Mouse (Mus musculus) gastrocnemius, adult 2 months (tissue): ENCODE measurements around the gene Ano10. TPM values are rescaled to one million over a fixed set of nuclear protein-coding genes. Genes with fewer than 3 reads are reported as not detected.
"Not testable (repeated sequence)": the region's sequence is repeated elsewhere in the genome, so short reads cannot be mapped to it uniquely, and the experiment has no call there.

Experiments
- DNase-seq: peaks from one replicate; pipeline ENCODE4 v3.0.0; 2022
- H3K27ac ChIP-seq: fragments of 200-600 bp; 2 replicates; pipeline ENCODE4 v1.8.1; 2022; ENCODE audit warnings: mild to moderate bottlenecking
- H3K4me3 ChIP-seq: fragments of 200-600 bp; 2 replicates; pipeline ENCODE4 v1.8.1; 2022; ENCODE audit warnings: mild to moderate bottlenecking, moderate library complexity
- CTCF ChIP-seq: fragments of 200-600 bp; IDR thresholded peaks from 2 replicates; pipeline ENCODE4 v1.8.1; 2022; ENCODE audit warnings: antibody characterized with exemption, mild to moderate bottlenecking, moderate library complexity
- intact Hi-C: fragments of 180-260 bp; cut with DNase I; formaldehyde crosslinking; loops from one replicate; pipeline ENCODE4 v1.15.1; 2025
- total RNA-seq, 2 experiments: library from RNA; stranded (reverse); gene quantifications; 2 replicates each; pipeline ENCODE4 v1.2.3; 2021

Ano10 gene
- total RNA-seq, 2 experiments from 2014 or later: 40.7 to 49.0 TPM

DNA sequence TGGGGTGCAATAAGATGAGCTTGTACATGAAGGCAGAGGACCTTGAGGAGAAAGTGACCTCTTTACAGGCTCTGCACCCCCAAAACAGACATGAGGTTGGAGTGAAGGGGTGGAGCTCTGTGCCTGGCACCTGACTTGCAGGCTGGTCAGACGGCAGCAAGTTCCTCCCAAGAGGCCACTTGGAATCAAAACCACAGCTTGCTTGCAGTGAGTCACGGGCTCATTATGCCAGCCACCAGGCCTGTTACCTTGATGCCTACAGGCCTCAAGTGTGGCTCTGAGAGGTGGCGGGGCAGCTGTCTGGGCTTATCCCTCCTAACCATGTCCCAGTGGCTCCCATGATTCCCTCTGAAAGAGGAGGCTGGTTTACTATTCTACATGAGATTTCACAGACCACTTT lies 114.1 kb downstream of the Ano10 start:
- Histone ChIP-seq H3K27ac (0 out of 2 replicates have a peak overlapping the region, but pooled peaks have one; percentile 24), H3K4me3 (no peak overlapping the region)
- TF ChIP-seq CTCF: no peak
- intact Hi-C loops: no loop called here
- no peak for DNase-seq

GRCm38 (mm10) chr9:122178427-122178826 lies 115.8 kb downstream of the Ano10 start:
- no peak overlapping the region for H3K4me3 ChIP-seq
- intact Hi-C loops: no loop called here
- no peak for TF ChIP-seq CTCF
- no peak for DNase-seq
- H3K27ac ChIP-seq: peak overlapping the region; percentile 79

DNA sequence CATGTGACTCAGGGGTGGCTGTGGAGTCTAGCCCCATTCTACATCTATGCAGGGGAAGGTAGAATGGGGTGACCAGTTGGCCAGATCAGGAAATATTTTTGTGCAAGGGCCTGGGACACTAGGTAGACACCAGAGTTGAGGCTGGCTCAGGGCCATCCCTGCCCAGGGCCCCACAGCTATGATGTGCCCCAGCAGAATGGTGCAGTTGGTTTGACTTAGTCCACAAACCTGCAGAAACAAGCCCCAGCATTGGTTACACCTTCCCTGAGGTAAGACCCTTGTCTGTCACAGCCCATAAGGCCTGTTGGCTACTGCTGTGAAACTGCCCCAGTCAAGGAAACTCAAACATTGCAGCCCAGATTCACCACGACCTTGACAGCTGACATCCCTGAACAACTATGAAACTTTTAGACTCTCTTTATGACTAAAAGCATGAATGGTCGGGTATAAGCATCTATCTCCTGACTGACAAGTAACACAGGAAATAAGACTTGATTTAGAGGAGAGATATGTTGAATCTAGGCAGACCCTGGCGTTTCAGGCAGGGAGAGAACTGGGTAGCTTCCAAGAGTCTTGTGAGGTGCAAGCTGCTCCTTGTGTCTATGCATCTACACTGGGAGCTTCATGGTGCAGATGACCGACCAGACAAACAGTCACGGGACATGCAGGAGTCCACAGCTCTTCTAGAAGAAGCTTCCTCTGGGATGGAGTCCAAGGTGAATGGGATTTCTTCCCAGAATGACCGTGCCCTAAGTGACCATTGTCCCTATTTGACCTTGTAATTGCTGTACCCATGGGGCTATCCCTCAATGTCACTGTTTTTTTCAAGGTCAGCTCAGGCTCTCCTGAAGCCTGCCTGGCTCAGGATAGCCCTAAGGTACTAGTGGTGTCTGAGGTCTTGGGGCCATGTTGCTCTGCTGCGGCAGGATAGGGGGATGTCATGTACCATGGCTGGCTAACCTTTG lies 116.7 kb downstream of the Ano10 start:
- DNase-seq: no peak
- intact Hi-C loops: no loop called here
- no peak overlapping the region for H3K4me3 ChIP-seq
- H3K27ac ChIP-seq: peak overlapping the region; percentile 79
- no peak for TF ChIP-seq CTCF

DNA sequence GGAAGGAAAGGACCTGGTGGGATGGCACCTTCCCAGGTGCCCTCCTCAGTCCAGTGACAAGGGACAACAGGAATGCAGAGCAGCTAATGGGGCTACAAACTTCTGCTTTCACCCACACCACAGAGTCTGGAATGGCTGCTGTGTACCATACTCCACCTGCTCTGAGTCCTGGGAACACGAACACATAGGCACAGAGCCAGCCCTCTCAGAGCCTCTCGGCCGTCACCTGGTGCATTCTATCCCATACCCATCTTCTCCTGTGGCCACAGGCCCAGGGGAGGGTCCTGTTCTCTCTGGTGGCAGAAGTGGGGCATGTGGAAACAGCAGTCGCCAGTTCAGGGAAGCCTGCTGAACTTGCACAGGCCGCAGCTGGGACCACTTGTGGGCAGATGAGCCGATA lies 119.5 kb downstream of the Ano10 start:
- TF ChIP-seq CTCF: no peak
- Histone ChIP-seq H3K4me3 (no peak overlapping the region), H3K27ac (no peak overlapping the region; the same call in 1 of the 2 replicates)
- DNase-seq: no peak
- intact Hi-C loops: no loop called here

DNA sequence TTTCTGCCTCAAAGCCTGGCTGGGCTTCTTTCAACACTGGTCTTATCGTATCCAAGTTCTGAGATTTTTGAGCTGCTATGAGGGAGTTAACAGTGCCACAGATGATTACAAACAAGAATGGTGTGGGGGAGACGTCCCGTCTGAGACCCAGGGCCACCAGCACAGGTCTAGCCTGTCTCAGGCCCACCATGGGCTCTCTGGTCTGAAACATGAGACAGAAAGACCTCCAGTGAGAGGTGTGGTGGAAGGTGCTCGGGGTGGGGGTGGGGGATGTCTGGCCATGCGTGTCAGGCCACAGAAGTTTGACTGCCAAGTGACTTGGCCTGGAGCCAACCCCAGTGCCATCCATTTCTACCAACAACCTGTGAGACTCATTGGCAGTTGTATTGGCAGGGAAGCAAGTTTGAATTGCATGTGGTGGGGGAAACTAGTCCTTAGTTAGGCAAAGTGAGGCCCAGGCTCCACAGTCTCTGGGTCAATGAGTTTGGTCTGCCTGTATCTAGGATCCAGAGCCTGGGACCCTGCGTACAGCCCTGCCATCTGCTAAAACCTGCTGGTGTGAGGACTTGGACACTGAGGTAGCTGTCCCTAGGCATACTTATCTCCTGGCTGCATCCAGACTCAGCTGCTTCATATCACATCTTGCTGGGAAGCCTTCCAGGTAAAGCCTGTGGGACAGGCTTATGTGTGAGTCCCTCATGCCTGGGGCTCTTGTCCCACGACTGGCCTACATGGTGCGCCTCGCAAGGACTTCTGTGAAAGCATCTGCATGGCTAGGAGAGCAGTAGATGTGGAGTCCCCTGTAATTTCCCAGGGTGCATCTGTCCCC lies 120.6 kb downstream of the Ano10 start:
- Histone ChIP-seq H3K4me3 (no peak overlapping the region), H3K27ac (peak overlapping the region; percentile 43; the same call in 1 of the 2 replicates)
- intact Hi-C loops: no loop called here
- no peak for DNase-seq
- TF ChIP-seq CTCF: no peak

- Histone ChIP-seq H3K4me3 (no peak overlapping the region), H3K27ac (peak overlapping the region; percentile 43)
- peak; percentile 23; the same call in 1 of the 2 replicates for TF ChIP-seq CTCF
- intact Hi-C loops: no loop called here
- DNase-seq: no peak
Observed at GRCm38 (mm10) chr9:122172612-122173186, 121.5 kb downstream of the Ano10 start.

DNA sequence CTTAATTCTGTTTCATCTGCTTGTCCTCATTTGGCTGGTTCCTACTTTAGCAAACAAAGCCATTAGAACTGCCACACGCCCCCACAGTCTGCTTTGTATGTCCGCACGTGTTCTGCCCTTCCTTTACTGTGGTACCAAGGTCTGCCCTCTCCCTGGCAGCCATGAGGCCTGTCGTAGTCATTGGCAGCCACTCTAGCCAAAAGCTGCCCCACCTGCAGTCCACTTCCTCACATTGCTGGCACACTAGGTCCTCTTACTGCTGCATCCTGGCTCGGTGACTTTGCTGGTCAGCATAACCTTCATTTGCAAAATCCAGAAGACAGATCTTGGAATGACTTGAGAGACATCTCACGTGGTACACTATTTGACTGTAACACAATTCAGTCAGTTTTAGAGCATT lies 124.3 kb downstream of the Ano10 start:
- peak; percentile 19; the same call in 1 of the 2 replicates for TF ChIP-seq CTCF
- no peak overlapping the region for H3K4me3 ChIP-seq
- intact Hi-C loops: no loop called here
- peak; percentile 50 for DNase-seq
- peak overlapping the region; percentile 58; the same call in 1 of the 2 replicates for H3K27ac ChIP-seq

DNA sequence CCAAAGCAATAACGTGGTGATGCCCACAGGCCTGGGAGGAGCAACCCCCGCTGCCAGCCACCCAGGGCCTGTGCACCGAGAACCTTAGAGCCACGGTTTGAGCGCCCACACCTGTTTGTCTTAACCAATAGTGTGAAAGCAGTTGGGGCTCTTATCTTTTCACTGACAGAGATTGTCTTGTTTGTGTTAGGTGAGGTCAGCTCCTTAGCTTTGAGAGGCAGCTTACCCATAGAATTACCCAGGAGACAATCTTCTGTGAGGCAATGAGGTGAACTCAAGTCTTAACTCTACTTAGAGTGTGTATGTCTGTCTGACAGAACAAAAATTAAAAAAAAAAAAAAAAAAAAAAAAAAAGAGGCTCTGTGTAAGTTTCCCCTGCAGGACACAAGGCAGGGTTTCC lies 126.5 kb downstream of the Ano10 start:
- H3K4me3 ChIP-seq, intact Hi-C loops, DNase-seq, H3K27ac ChIP-seq: not testable (repeated sequence)

- no peak for TF ChIP-seq CTCF
- intact Hi-C loops: no loop called here
Observed at GRCm38 (mm10) chr9:122164535-122164934, 129.7 kb downstream of the Ano10 start.

DNA sequence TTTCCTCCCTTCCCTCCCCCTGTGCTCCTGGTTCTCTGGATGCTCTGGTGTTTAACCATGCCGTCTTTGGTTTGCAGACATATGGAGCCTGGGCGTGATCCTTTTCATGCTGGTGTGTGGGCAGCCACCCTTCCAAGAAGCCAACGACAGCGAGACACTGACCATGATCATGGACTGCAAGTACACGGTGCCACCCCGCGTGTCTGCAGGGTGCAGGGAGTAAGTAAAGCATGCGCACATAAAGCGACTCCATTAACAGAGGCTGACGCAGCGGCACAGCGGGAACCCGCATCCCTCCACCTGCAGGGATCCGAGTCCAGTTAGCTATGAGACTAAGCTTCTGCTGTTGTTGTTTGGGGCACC lies 137.2 kb downstream of the Ano10 start:
- H3K4me3 ChIP-seq: no peak overlapping the region
- no peak overlapping the region for H3K27ac ChIP-seq
- intact Hi-C loops: loop anchor here (5.0 kb wide), 1 partner anchor 35 kb away; no protein-coding TSS in a partner anchor
- no peak for TF ChIP-seq CTCF
- DNase-seq: peak; percentile 12

More at GRCm38 (mm10) chr9:122164535-122164934, 129.7 kb downstream of the Ano10 start:
- DNase-seq: peak; percentile 8
- Histone ChIP-seq H3K27ac (no peak overlapping the region), H3K4me3 (no peak overlapping the region)

- intact Hi-C loops: loop anchor here (5.0 kb wide), 1 partner anchor 34 kb away; no protein-coding TSS in a partner anchor
Observed at GRCm38 (mm10) chr9:122156389-122157078, 137.7 kb downstream of the Ano10 start.

DNA sequence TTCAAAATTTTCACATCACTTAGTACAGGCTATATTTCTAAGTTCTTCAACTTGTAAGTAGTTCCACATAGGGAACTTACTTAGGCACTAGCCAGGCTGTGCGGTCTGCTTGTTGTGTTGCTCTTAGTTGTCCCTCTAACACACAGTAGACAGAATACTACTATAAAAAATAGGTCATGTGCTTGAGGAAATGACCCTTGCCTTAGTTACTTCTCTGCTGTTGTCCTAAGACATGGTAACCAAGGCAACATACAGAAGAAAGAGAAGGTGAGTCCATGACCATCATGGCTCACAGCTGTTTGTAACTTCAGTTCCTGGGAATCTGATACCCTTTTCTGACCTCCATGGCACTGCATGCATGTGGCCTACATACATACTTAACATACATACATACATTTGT lies 139.0 kb downstream of the Ano10 start:
- no peak for DNase-seq
- Histone ChIP-seq H3K27ac (peak overlapping the region; percentile 46; the same call in 1 of the 2 replicates), H3K4me3 (no peak overlapping the region)
- TF ChIP-seq CTCF: no peak
- intact Hi-C loops: loop anchor here (5.0 kb wide), 1 partner anchor 33 kb away; no protein-coding TSS in a partner anchor

More at GRCm38 (mm10) chr9:122156389-122157078, 137.7 kb downstream of the Ano10 start:
- H3K27ac ChIP-seq: no peak overlapping the region
- peak; percentile 65 for TF ChIP-seq CTCF
- H3K4me3 ChIP-seq: no peak overlapping the region
- DNase-seq: peak; percentile 19
